Comparison of ENCODE assay signal across 38 mouse cellular contexts in genomic region chr4:96196701-96197100, GRCm38 (mm10). TPM values are rescaled to one million over a fixed set of nuclear protein-coding genes. Genes with fewer than 3 reads are reported as not detected.
"Had no signal": no experiment of that assay in that cellular context is flagged by ENCODE, and none has a peak within 500 bp of the region (broad histone marks: within the 10 kb centered on the region; RNA-seq: fewer than 3 reads in every experiment).

No protein-coding gene starts in this region.

- DNase-seq: left cerebral cortex, postnatal 4 days; liver; liver, embryonic 13.5 days; liver, postnatal 0 days; lung, adult 18-20 months; lung, adult 2 months; lung, embryonic 14.5 days; lung, postnatal 10 days; lung, postnatal 14 days; lung, postnatal 36 days; lung, postnatal 4 days; midbrain, embryonic 14.5 days had no signal

RNA-seq across cellular contexts. Expression of gene Cyp2j7, which starts 39.8 kb away (rescaled TPM):
- polyA plus RNA-seq: limb, embryonic 10.5 days; limb, embryonic 11.5 days; limb, embryonic 12.5 days; limb, embryonic 13.5 days; limb, embryonic 14.5 days; limb, embryonic 15.5 days; liver, adult 2 months; liver, embryonic 11.5 days; liver, embryonic 12.5 days; liver, embryonic 13.5 days; liver, embryonic 14.5 days; liver, embryonic 15.5 days; liver, embryonic 16.5 days; liver, postnatal 0 days; lung, adult 2 months; lung, embryonic 14.5 days; lung, embryonic 15.5 days; lung, embryonic 16.5 days; lung, postnatal 0 days; macrophage; midbrain, embryonic 10.5 days; midbrain, embryonic 11.5 days; midbrain, embryonic 12.5 days; midbrain, embryonic 13.5 days; midbrain, embryonic 14.5 days; midbrain, embryonic 15.5 days; midbrain, embryonic 16.5 days; midbrain, postnatal 0 days; myocyte; neural tube, embryonic 11.5 days; neural tube, embryonic 12.5 days had no signal

RNA-seq across cellular contexts. Expression of gene Cyp2j12, which starts 55.7 kb away (rescaled TPM):
- polyA plus RNA-seq: limb, embryonic 10.5 days; limb, embryonic 11.5 days; limb, embryonic 12.5 days; limb, embryonic 13.5 days; limb, embryonic 14.5 days; limb, embryonic 15.5 days; liver, adult 2 months; liver, embryonic 11.5 days; liver, embryonic 12.5 days; liver, embryonic 13.5 days; liver, embryonic 14.5 days; liver, embryonic 15.5 days; liver, embryonic 16.5 days; liver, postnatal 0 days; lung, adult 2 months; lung, embryonic 14.5 days; lung, embryonic 15.5 days; lung, embryonic 16.5 days; lung, postnatal 0 days; macrophage; midbrain, embryonic 10.5 days; midbrain, embryonic 11.5 days; midbrain, embryonic 12.5 days; midbrain, embryonic 13.5 days; midbrain, embryonic 14.5 days; midbrain, embryonic 15.5 days; midbrain, embryonic 16.5 days; midbrain, postnatal 0 days; myocyte; neural tube, embryonic 11.5 days; neural tube, embryonic 12.5 days had no signal
